Mouse (Mus musculus): ENCODE measurements around the gene Hip1. TPM values are rescaled to one million over a fixed set of nuclear protein-coding genes. Genes with fewer than 3 reads are reported as not detected.
"Not testable (repeated sequence)": the region's sequence is repeated elsewhere in the genome, so short reads cannot be mapped to it uniquely, and the experiment has no call there.

Hip1 gene
- polyA plus RNA-seq, 1 experiment from 2014 or later = 76.5 TPM

GRCm38 (mm10) chr5:135371195-135371594, 173.7 kb downstream of the Hip1 start:
- no peak for ATAC-seq (replicated peaks; ENCODE audit: low FRiP score)
- H3K27me3 ChIP-seq (ENCODE audit: control insufficient read depth, insufficient read depth, low read length) = no peaks in the 10 kb centered on the region
- H3K4me3 ChIP-seq (ENCODE audit: low read depth, low read length) = no peak overlapping the region
- H3K4me1 ChIP-seq (replicated peaks; ENCODE audit: control insufficient read depth, insufficient read depth, low read length) = no peaks in the 10 kb centered on the region
- H3K9me3 ChIP-seq (ENCODE audit: control insufficient read depth, low read length) = no peaks in the 10 kb centered on the region; the same call in 1 of the 2 replicates
- H3K27ac ChIP-seq (ENCODE audit: low read depth, low read length) = no peak overlapping the region
- DNase-seq (ENCODE audit: low spot score) = no peak
- no peak overlapping the region for H3K4me2 ChIP-seq (ENCODE audit: low read depth, low read length, severe bottlenecking)
- H3K36me3 ChIP-seq (ENCODE audit: control insufficient read depth, insufficient read depth, low read length) = peaks cover 17% of the 10 kb centered on the region; the same call in 1 of the 2 replicates
- 92% methylated on average over 13 of the region's 13 CpGs for WGBS
- H3K9ac ChIP-seq (ENCODE audit: low read length) = no peak overlapping the region

GRCm38 (mm10) chr5:135369787-135370654, 174.9 kb downstream of the Hip1 start, which contains the start of gene Nsun5:
Nsun5 (plus strand) TSS chr5:135369953.
- 1% methylated on average over 64 of the region's 64 CpGs for WGBS
- Histone ChIP-seq H3K36me3 (ENCODE audit: control insufficient read depth, insufficient read depth, low read length) (peaks cover 9% of the 10 kb centered on the region; the same call in 1 of the 2 replicates), H3K4me3 (ENCODE audit: low read depth, low read length) (peak within 1 kb of the TSS; percentile 97), H3K4me1 (replicated peaks; ENCODE audit: control insufficient read depth, insufficient read depth, low read length) (no peaks in the 10 kb centered on the region), H3K27me3 (ENCODE audit: control insufficient read depth, insufficient read depth, low read length) (no peaks in the 10 kb centered on the region), H3K4me2 (ENCODE audit: low read depth, low read length, severe bottlenecking) (peak within 1 kb of the TSS; percentile 86), H3K9ac (ENCODE audit: low read length) (peak within 1 kb of the TSS; percentile 84), H3K27ac (ENCODE audit: low read depth, low read length) (peak within 1 kb of the TSS; percentile 75; the same call in 1 of the 2 replicates), H3K9me3 (ENCODE audit: control insufficient read depth, low read length) (no peaks in the 10 kb centered on the region; the same call in 1 of the 2 replicates)
- ATAC-seq (replicated peaks; ENCODE audit: low FRiP score) (peak; percentile 81), DNase-seq (ENCODE audit: low spot score) (peak; percentile 96)

GRCm38 (mm10) chr5:135369196-135369595, 175.7 kb downstream of the Hip1 start:
- not testable (repeated sequence) for H3K9me3 ChIP-seq (ENCODE audit: control insufficient read depth, low read length); H3K27me3 ChIP-seq (ENCODE audit: control insufficient read depth, insufficient read depth, low read length); H3K4me1 ChIP-seq (replicated peaks; ENCODE audit: control insufficient read depth, insufficient read depth, low read length); H3K27ac ChIP-seq (ENCODE audit: low read depth, low read length); ATAC-seq (replicated peaks; ENCODE audit: low FRiP score); DNase-seq (ENCODE audit: low spot score); H3K36me3 ChIP-seq (ENCODE audit: control insufficient read depth, insufficient read depth, low read length)
- Histone ChIP-seq H3K4me3 (ENCODE audit: low read depth, low read length) (peak overlapping the region; percentile 97), H3K4me2 (ENCODE audit: low read depth, low read length, severe bottlenecking) (peak overlapping the region; percentile 86), H3K9ac (ENCODE audit: low read length) (peak overlapping the region; percentile 84)
- WGBS = 63% methylated on average over 9 of the region's 9 CpGs

GRCm38 (mm10) chr5:135368312-135368711, 176.6 kb downstream of the Hip1 start:
- WGBS = 81% methylated on average over 6 of the region's 6 CpGs
- Histone ChIP-seq H3K36me3 (ENCODE audit: control insufficient read depth, insufficient read depth, low read length) (peaks cover 2% of the 10 kb centered on the region; the same call in 1 of the 2 replicates), H3K27me3 (ENCODE audit: control insufficient read depth, insufficient read depth, low read length) (no peaks in the 10 kb centered on the region), H3K4me3 (ENCODE audit: low read depth, low read length) (no peak overlapping the region), H3K4me2 (ENCODE audit: low read depth, low read length, severe bottlenecking) (no peak overlapping the region), H3K27ac (ENCODE audit: low read depth, low read length) (no peak overlapping the region), H3K9me3 (ENCODE audit: control insufficient read depth, low read length) (no peaks in the 10 kb centered on the region), H3K9ac (ENCODE audit: low read length) (no peak overlapping the region), H3K4me1 (replicated peaks; ENCODE audit: control insufficient read depth, insufficient read depth, low read length) (no peaks in the 10 kb centered on the region)
- no peak for DNase-seq (ENCODE audit: low spot score)
- no peak for ATAC-seq (replicated peaks; ENCODE audit: low FRiP score)

GRCm38 (mm10) chr5:135367841-135368240, 177.1 kb downstream of the Hip1 start:
- Histone ChIP-seq H3K27ac (ENCODE audit: low read depth, low read length) (no peak overlapping the region), H3K9ac (ENCODE audit: low read length) (no peak overlapping the region), H3K4me2 (ENCODE audit: low read depth, low read length, severe bottlenecking) (no peak overlapping the region), H3K4me1 (replicated peaks; ENCODE audit: control insufficient read depth, insufficient read depth, low read length) (no peaks in the 10 kb centered on the region), H3K36me3 (ENCODE audit: control insufficient read depth, insufficient read depth, low read length) (no peaks in the 10 kb centered on the region; the same call in 1 of the 2 replicates), H3K4me3 (ENCODE audit: low read depth, low read length) (no peak overlapping the region), H3K27me3 (ENCODE audit: control insufficient read depth, insufficient read depth, low read length) (no peaks in the 10 kb centered on the region), H3K9me3 (ENCODE audit: control insufficient read depth, low read length) (no peaks in the 10 kb centered on the region)
- WGBS = 56% methylated on average over 6 of the region's 6 CpGs
- DNase-seq (ENCODE audit: low spot score) = no peak
- no peak for ATAC-seq (replicated peaks; ENCODE audit: low FRiP score)

GRCm38 (mm10) chr5:135363540-135363939, 181.4 kb downstream of the Hip1 start:
- 32% methylated on average over 12 of the region's 12 CpGs for WGBS
- no peaks in the 10 kb centered on the region for H3K9me3 ChIP-seq (ENCODE audit: control insufficient read depth, low read length)
- no peaks in the 10 kb centered on the region for H3K27me3 ChIP-seq (ENCODE audit: control insufficient read depth, insufficient read depth, low read length)
- no peaks in the 10 kb centered on the region for H3K36me3 ChIP-seq (ENCODE audit: control insufficient read depth, insufficient read depth, low read length)
- peak; percentile 78 for DNase-seq (ENCODE audit: low spot score)
- H3K9ac ChIP-seq (ENCODE audit: low read length) = no peak overlapping the region
- no peak overlapping the region for H3K4me2 ChIP-seq (ENCODE audit: low read depth, low read length, severe bottlenecking)
- H3K4me1 ChIP-seq (replicated peaks; ENCODE audit: control insufficient read depth, insufficient read depth, low read length) = no peaks in the 10 kb centered on the region
- ATAC-seq (replicated peaks; ENCODE audit: low FRiP score) = 0 out of 2 replicates have a peak, but pooled peaks have one; percentile 39
- no peak overlapping the region for H3K27ac ChIP-seq (ENCODE audit: low read depth, low read length)
- no peak overlapping the region for H3K4me3 ChIP-seq (ENCODE audit: low read depth, low read length)

- no peaks in the 10 kb centered on the region for H3K4me1 ChIP-seq (replicated peaks; ENCODE audit: control insufficient read depth, insufficient read depth, low read length)
- H3K9me3 ChIP-seq (ENCODE audit: control insufficient read depth, low read length) = 0 out of 2 replicates have a peak, but pooled peaks cover 2% of the 10 kb centered on the region
- H3K4me2 ChIP-seq (ENCODE audit: low read depth, low read length, severe bottlenecking) = no peak overlapping the region
- no peak overlapping the region for H3K9ac ChIP-seq (ENCODE audit: low read length)
- no peak overlapping the region for H3K27ac ChIP-seq (ENCODE audit: low read depth, low read length)
- no peaks in the 10 kb centered on the region for H3K36me3 ChIP-seq (ENCODE audit: control insufficient read depth, insufficient read depth, low read length)
- WGBS = 85% methylated on average over 3 of the region's 3 CpGs
- H3K27me3 ChIP-seq (ENCODE audit: control insufficient read depth, insufficient read depth, low read length) = no peaks in the 10 kb centered on the region
- ATAC-seq (replicated peaks; ENCODE audit: low FRiP score) = no peak
- no peak for DNase-seq (ENCODE audit: low spot score)
- H3K4me3 ChIP-seq (ENCODE audit: low read depth, low read length) = no peak overlapping the region
Measured at GRCm38 (mm10) chr5:135362572-135362971, 182.3 kb downstream of the Hip1 start.

GRCm38 (mm10) chr5:135359772-135360171, 185.1 kb downstream of the Hip1 start:
- DNase-seq (ENCODE audit: low spot score) = no peak
- Histone ChIP-seq H3K4me2 (ENCODE audit: low read depth, low read length, severe bottlenecking) (no peak overlapping the region), H3K4me1 (replicated peaks; ENCODE audit: control insufficient read depth, insufficient read depth, low read length) (no peaks in the 10 kb centered on the region), H3K27me3 (ENCODE audit: control insufficient read depth, insufficient read depth, low read length) (no peaks in the 10 kb centered on the region), H3K4me3 (ENCODE audit: low read depth, low read length) (no peak overlapping the region), H3K9ac (ENCODE audit: low read length) (no peak overlapping the region), H3K9me3 (ENCODE audit: control insufficient read depth, low read length) (0 out of 2 replicates have a peak, but pooled peaks cover 2% of the 10 kb centered on the region), H3K27ac (ENCODE audit: low read depth, low read length) (no peak overlapping the region), H3K36me3 (ENCODE audit: control insufficient read depth, insufficient read depth, low read length) (no peaks in the 10 kb centered on the region)
- WGBS = 89% methylated on average over 2 of the region's 2 CpGs
- no peak for ATAC-seq (replicated peaks; ENCODE audit: low FRiP score)

Data from forebrain, embryonic 11.5 days (tissue).